Mouse (Mus musculus) left cerebral cortex, postnatal 25 days (tissue): ENCODE data around the gene Zkscan8. TPM values are rescaled to one million over a fixed set of nuclear protein-coding genes. Genes with fewer than 3 reads are reported as not detected.
"Not testable (repeated sequence)": the region's sequence is repeated elsewhere in the genome, so short reads cannot be mapped to it uniquely, and the experiment has no call there.

ENCODE experiments used
- DNase-seq, 2 experiments: peaks; one replicate each; pipeline ENCODE4 v3.0.0; 2022; ENCODE audit warnings: low spot score in 2 of 2, mixed read lengths in 1 of 2
- intact Hi-C: fragments of 180-260 bp; cut with DNase I; formaldehyde crosslinking; loops from one replicate; pipeline ENCODE4 v1.15.1; 2025
- total RNA-seq, 2 experiments: library from RNA; stranded (reverse); gene quantifications; 2 replicates each; pipeline ENCODE4 v1.2.3; 2021

Gene Zkscan8
- 10 to 100 TPM; 17.2 to 19.5 TPM for total RNA-seq

DNA sequence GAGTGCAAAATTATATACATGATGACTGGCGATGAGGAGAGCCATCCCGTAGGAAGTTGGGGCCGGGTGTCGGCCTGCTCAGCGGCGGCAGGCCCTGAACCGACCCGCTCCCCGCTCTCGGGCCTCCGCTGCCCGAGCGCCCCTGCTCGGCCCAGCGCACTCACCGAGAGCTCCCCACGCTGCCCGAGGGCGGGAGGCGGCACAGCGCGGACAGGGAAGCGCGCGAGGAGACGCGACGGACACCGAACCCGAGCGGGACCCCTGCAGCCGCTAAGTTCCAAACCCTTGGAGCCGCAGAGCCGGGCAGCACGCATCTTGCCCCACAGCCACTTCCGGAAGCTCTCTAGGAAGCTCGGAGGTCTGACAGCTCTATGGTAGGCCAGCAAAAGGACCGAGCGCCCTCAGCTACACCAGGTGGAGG is at the start of gene Zkscan8:
Gene Zkscan8, minus strand, starts transcription at position 340 of the 421 bp plus-strand sequence.
- intact Hi-C loops, result loop anchor here (1.0 to 5.0 kb wide), 4 partner anchors 24 to 168 kb away; partner anchors contain the start of genes Gm10065, Zkscan3, Zkscan4 and Zscan12
- DNase-seq, result peak; percentile 85 to 89

DNA sequence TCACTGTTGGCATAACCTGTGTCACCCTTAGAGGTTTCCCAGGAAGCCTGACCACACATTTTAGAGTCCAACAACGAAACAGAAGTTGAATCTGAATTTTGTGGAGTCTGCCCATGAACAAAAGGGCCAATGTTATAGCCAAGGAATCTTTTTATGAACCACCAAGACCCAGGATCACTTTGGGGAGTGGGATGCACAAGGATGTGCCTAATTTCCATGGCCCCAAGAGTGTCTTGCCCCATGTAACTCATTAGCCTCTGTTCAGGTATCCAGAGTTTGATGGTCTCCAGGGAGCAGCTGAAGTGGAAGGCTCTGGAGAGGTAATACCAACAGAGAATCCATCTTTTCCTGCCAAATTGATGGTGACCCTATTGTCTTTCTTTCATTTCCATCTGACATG is 28.9 kb upstream of the Zkscan8 start, which contains the start of gene Olfr1535:
Gene Olfr1535, minus strand, starts transcription at position 101 of the 400 bp plus-strand sequence.
- intact Hi-C loops, result no loop called here

GRCm38 (mm10) chr13:21550416-21551110 is 19.6 kb upstream of the Zkscan8 start:
- intact Hi-C loops, result no loop called here
- no peak for DNase-seq

More for the DNA sequence above, 28.9 kb upstream of the Zkscan8 start, which contains the start of gene Olfr1535:
- DNase-seq, result no peak

DNA sequence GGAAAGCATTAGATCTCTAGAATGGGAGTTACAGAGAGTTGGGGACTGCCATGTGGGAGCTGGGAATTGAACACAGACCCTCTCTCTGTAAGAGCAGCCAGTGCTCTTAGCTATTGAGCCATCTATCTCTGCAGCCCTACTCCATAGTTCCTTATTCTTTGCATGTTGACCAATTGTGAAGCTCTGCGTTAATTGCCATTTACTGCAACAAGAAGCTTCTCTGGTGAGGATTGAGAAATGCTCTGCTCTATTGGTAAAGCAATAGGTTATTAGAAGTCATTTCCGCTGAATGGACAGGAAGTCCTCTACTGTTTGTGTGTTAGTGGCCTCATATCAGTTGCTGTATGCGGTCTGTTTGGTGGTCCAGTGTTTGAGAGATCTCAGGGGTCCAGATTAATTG is 18.6 kb upstream of the Zkscan8 start:
- intact Hi-C loops, result no loop called here
- DNase-seq, result no peak

DNA sequence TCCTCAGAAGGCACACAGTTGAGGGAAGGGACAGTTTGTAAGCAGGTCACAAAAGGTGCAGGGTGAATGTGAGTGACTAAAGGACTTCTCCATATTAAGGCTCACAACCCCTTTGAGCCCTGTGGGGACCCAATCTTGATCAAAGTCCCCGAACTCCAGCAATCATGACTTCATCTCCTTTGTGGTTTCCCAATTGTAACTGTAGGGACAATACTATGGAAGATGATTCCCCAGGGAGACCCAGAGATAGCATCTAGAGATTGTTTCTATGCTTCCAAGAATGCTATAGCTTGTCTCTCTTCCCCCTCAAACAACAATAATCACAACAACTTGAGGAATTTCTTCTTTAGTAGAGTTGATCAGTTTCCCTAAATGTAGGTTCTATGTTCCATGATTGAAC is 11.8 kb upstream of the Zkscan8 start, which contains the start of gene Olfr1366:
Gene Olfr1366, minus strand, starts transcription at position 101 of the 400 bp plus-strand sequence.
- intact Hi-C loops, result no loop called here

DNA sequence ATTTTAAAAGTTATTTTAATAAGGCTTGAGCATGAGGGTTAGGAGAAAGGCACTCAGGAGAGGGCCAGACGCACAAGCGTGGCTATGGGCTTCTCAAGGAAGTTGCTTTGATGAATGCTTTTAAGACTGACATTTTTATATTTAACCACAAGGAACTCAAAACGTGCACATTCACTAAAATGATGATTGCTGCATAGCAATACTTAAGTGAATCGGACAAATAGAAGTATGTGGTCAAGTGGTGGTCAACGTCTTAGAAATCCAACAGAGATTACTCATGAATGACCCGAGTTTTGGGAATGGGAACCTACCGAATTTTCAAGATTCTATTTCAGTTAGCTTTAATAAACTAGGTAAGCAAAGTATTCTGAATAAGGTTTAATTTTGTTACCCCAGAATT is 784 bp downstream of the Zkscan8 start:
- DNase-seq, result no peak
- intact Hi-C loops, result loop anchor here (1.0 to 5.0 kb wide), 4 partner anchors 23 to 167 kb away; partner anchors contain the start of genes Gm10065, Zkscan3, Zkscan4 and Zscan12

More for the DNA sequence above, 11.8 kb upstream of the Zkscan8 start, which contains the start of gene Olfr1366:
- no peak for DNase-seq

DNA sequence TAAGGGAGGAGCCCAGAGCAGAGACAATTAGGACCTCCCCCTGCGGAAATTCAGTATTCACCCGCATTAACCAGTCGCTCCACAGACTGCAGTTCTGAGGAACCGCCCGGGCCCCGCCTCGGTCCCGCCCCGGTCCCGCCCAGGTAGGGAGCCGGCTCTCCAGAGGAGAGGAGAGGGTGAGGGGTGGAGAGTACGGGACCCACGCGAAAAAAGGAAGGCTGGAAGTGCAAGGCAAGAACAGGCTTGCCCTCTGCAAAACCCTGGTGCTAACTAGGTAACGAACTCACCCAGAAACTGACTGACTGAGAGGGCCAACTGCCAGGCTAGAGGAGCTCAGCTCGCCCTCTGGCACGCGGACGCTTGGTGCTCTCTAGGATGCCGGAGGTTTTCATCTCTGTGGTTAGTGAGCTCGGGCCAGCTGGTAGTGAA is 24.7 kb downstream of the Zkscan8 start:
- intact Hi-C loops, result loop anchor here (2.0 kb wide), 2 partner anchors 25 to 27 kb away; partner anchors contain the start of genes Gm10065, Zkscan4 and Zkscan8
- peak; percentile 67 to 86 for DNase-seq

DNA sequence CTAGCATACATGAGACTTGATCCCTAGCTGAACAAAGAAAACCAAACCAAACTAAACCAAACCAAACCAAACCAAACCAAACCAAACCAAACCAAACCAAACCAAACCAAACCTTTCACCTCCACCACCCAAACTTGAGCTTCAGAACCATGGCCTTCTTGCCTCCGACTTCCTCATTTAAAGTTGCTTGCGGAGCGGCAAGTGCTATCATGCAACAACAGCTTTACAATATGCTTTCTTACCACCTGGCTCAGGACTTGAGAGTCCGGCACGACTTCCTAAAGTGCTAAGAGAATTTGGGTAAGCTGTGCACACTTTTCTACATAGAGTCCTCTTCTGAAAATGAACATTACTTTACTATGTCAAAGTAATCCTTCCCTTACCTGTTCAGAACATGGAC is 28.6 kb downstream of the Zkscan8 start:
- intact Hi-C loops, result no loop called here
- no peak for DNase-seq

- intact Hi-C loops, DNase-seq: not testable (repeated sequence)
Observed at GRCm38 (mm10) chr13:21501182-21501581, 29.7 kb downstream of the Zkscan8 start, which contains the start of gene Gm11273. Gene Gm11273, minus strand, starts transcription at chr13:21501418.

- no peak for DNase-seq
- intact Hi-C loops, result no loop called here
Observed at GRCm38 (mm10) chr13:21495080-21495479, 35.8 kb downstream of the Zkscan8 start, which contains the start of gene AK157302. Gene AK157302, plus strand, starts transcription at chr13:21495223.

GRCm38 (mm10) chr13:21492847-21493246 is 38.1 kb downstream of the Zkscan8 start:
- no peak for DNase-seq
- intact Hi-C loops, result no loop called here

- no peak for DNase-seq
Observed at GRCm38 (mm10) chr13:21486881-21487280, 44.0 kb downstream of the Zkscan8 start.

GRCm38 (mm10) chr13:21478759-21479670 is 51.9 kb downstream of the Zkscan8 start, which contains the start of the genes Zkscan4 and Gm10065:
Gene Zkscan4, plus strand, starts transcription at chr13:21478907.
Gene Gm10065, minus strand, starts transcription at chr13:21479441.
- intact Hi-C loops, result loop anchor here (1.0 to 5.0 kb wide), 5 partner anchors 26 to 117 kb away; partner anchors contain the start of genes Zkscan8, Zscan12 and Zscan26

More at GRCm38 (mm10) chr13:21486881-21487280, 44.0 kb downstream of the Zkscan8 start:
- intact Hi-C loops, result no loop called here

DNA sequence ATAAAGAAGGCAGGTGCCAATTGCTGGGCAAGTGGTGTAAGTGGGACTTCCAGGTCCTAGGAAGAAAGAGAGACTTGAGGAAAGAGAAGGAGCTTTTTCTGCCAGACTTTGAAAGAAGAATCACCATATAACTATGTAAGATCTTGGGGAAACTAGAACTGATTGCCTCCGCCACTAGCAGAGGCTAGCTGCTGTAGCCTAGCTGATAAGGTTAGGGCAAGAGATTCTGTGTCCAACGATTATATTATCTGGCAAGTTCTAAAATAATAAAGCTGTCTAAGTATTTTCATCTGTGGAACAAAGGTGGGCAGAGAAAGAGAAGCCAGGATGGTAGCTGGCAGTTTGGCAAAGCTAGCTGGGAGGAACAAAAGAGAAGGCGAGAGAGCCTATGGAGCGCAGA is 58.5 kb downstream of the Zkscan8 start:
- intact Hi-C loops, result no loop called here
- DNase-seq, result no peak

More at GRCm38 (mm10) chr13:21478759-21479670, 51.9 kb downstream of the Zkscan8 start, which contains the start of the genes Zkscan4 and Gm10065:
- peak; percentile 80 to 91 for DNase-seq

DNA sequence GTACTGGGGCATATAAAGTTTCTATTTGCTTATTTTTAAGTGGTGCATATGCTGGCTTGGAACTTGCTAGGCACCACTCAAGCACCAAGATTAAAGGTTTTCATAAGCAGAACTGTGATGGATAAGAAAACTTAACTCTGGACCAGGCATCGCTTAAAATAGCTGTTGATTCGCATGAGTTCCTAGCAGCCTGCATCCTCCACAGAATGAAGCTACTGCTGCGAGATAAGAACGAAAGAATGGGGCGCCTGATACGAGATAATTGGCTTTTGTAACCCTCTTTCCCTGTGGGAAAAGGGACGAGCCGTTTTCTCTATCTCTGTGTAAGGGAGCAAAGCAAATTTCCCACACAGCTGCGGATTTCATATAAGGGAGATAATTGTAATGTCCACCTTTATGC is 61.8 kb downstream of the Zkscan8 start:
- intact Hi-C loops, result loop anchor here (2.0 kb wide), 1 partner anchor 16 kb away; the partner anchor contains the start of gene Zscan26
- DNase-seq, result no peak

- intact Hi-C loops, result loop anchor here (2.0 kb wide), 1 partner anchor 16 kb away; the partner anchor contains the start of gene Zscan26
- peak; percentile 73 to 81 for DNase-seq
Observed at GRCm38 (mm10) chr13:21468061-21469019, 62.6 kb downstream of the Zkscan8 start, which contains the start of gene Nkapl. Gene Nkapl, minus strand, starts transcription at chr13:21468509.

GRCm38 (mm10) chr13:21467336-21467735 is 63.6 kb downstream of the Zkscan8 start:
- DNase-seq, result no peak
- intact Hi-C loops, result no loop called here
